Mouse (Mus musculus): Measurements from ENCODE around the gene Btbd2. TPM values are rescaled to one million over a fixed set of nuclear protein-coding genes. Genes with fewer than 3 reads are reported as not detected.

The Btbd2 gene
- polyA plus RNA-seq, 1 experiment from 2014 or later: 41.7 TPM

DNA sequence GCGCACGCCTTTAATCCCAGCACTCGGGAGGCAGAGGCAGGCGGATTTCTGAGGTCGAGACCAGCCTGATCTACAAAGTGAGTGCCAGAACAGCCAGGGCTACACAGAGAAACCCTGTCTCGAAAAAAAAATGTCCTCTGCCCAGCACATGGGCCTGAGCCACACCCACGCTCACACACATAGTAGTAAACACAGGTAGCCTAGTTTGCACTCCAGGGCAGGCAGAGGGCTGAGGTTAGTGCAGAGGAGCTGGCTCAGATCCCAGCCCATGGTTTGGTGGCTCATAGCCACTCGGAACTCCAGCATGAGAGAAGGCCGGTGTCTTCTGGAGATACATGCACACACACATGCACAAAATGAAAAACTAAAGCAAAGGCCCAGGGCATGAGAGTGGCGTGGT, 9.9 kb downstream of the Btbd2 start:
- H3K4me3 ChIP-seq (ENCODE audit: low read length): no peak overlapping the region
- H3K27me3 ChIP-seq (ENCODE audit: control insufficient read depth, insufficient read depth, low read length): no peaks in the 10 kb centered on the region
- no peaks in the 10 kb centered on the region for H3K4me1 ChIP-seq (ENCODE audit: control insufficient read depth, insufficient read depth, low read length)
- no peak overlapping the region for H3K27ac ChIP-seq (ENCODE audit: low read length)
- H3K4me2 ChIP-seq (ENCODE audit: low read depth, low read length): no peak overlapping the region
- no peak overlapping the region for H3K9ac ChIP-seq (ENCODE audit: low read length)
- 92% methylated on average over 10 of the region's 10 CpGs for WGBS
- ATAC-seq (replicated peaks; ENCODE audit: extremely low read depth, insufficient read depth, low FRiP score): no peak
- H3K36me3 ChIP-seq (ENCODE audit: control insufficient read depth, insufficient read depth): peaks cover 51% of the 10 kb centered on the region
- H3K9me3 ChIP-seq (replicated peaks; ENCODE audit: control insufficient read depth, low read length): no peaks in the 10 kb centered on the region

DNA sequence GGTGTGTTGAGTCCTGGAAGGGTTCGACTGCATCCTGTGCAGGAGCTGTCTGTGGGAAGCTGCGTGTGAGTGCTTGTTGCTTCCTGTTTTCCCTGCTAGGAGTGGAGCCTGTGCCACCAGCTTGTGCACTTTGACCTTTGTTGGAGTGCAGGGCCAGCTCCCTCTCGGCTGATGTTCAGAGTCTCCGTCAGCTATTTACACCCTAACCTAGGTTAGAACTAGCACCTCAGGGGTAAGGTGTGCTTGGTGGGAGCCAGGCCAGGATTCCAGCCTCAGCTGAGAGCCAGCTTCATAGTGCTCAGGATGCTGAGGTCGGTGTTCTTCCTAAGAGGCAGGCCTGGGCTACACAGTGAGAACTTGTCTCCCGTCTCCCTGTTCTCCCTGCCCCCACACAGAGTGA, 21.5 kb downstream of the Btbd2 start:
- no peak overlapping the region for H3K27ac ChIP-seq (ENCODE audit: low read length)
- H3K4me3 ChIP-seq (ENCODE audit: low read length): no peak overlapping the region
- H3K9me3 ChIP-seq (replicated peaks; ENCODE audit: control insufficient read depth, low read length): no peaks in the 10 kb centered on the region
- H3K36me3 ChIP-seq (ENCODE audit: control insufficient read depth, insufficient read depth): peaks cover 49% of the 10 kb centered on the region
- no peaks in the 10 kb centered on the region for H3K27me3 ChIP-seq (ENCODE audit: control insufficient read depth, insufficient read depth, low read length)
- H3K4me2 ChIP-seq (ENCODE audit: low read depth, low read length): no peak overlapping the region
- no peak overlapping the region for H3K9ac ChIP-seq (ENCODE audit: low read length)
- 79% methylated on average over 6 of the region's 6 CpGs for WGBS
- no peak for ATAC-seq (replicated peaks; ENCODE audit: extremely low read depth, insufficient read depth, low FRiP score)
- H3K4me1 ChIP-seq (ENCODE audit: control insufficient read depth, insufficient read depth, low read length): no peaks in the 10 kb centered on the region

GRCm38 (mm10) chr10:80628925-80629324, 27.9 kb downstream of the Btbd2 start:
- no peaks in the 10 kb centered on the region for H3K27me3 ChIP-seq (ENCODE audit: control insufficient read depth, insufficient read depth, low read length)
- no peak for ATAC-seq (replicated peaks; ENCODE audit: extremely low read depth, insufficient read depth, low FRiP score)
- H3K9ac ChIP-seq (ENCODE audit: low read length): no peak overlapping the region
- no peak overlapping the region for H3K4me2 ChIP-seq (ENCODE audit: low read depth, low read length)
- WGBS: 64% methylated on average over 9 of the region's 9 CpGs
- 0 out of 2 replicates have a peak, but pooled peaks cover 2% of the 10 kb centered on the region for H3K36me3 ChIP-seq (ENCODE audit: control insufficient read depth, insufficient read depth)
- H3K27ac ChIP-seq (ENCODE audit: low read length): no peak overlapping the region
- no peaks in the 10 kb centered on the region for H3K9me3 ChIP-seq (replicated peaks; ENCODE audit: control insufficient read depth, low read length)
- peaks cover 38% of the 10 kb centered on the region for H3K4me1 ChIP-seq (ENCODE audit: control insufficient read depth, insufficient read depth, low read length)
- no peak overlapping the region for H3K4me3 ChIP-seq (ENCODE audit: low read length)

DNA sequence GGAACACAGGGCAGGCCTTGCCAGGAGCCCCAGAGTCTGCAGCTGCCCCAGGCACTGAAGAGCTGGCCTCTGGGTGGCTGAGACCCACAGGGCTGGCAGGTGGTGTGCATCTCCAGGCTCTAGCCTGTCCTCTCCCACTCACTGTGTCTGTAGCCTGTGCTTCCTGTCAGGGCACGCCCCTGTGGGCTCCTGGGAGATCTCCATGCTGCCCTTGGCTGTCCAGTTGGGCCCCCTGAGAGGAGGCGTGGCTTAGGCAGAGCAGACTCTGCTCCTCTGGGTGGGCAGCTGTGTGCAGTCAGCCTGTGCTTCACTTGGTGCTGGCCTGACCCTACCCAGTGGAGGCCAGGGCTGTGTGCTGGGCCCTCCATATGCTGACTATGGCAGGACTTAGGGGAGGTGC, 29.2 kb downstream of the Btbd2 start:
- H3K27me3 ChIP-seq (ENCODE audit: control insufficient read depth, insufficient read depth, low read length): no peaks in the 10 kb centered on the region
- H3K9ac ChIP-seq (ENCODE audit: low read length): peak overlapping the region; percentile 26; the same call in 1 of the 2 replicates
- no peak overlapping the region for H3K4me3 ChIP-seq (ENCODE audit: low read length)
- no peaks in the 10 kb centered on the region for H3K9me3 ChIP-seq (replicated peaks; ENCODE audit: control insufficient read depth, low read length)
- H3K27ac ChIP-seq (ENCODE audit: low read length): peak overlapping the region; percentile 16; the same call in 1 of the 2 replicates
- H3K36me3 ChIP-seq (ENCODE audit: control insufficient read depth, insufficient read depth): 0 out of 2 replicates have a peak, but pooled peaks cover 2% of the 10 kb centered on the region
- WGBS: 18% methylated on average over 2 of the region's 2 CpGs
- no peak overlapping the region for H3K4me2 ChIP-seq (ENCODE audit: low read depth, low read length)
- H3K4me1 ChIP-seq (ENCODE audit: control insufficient read depth, insufficient read depth, low read length): peaks cover 45% of the 10 kb centered on the region
- ATAC-seq (replicated peaks; ENCODE audit: extremely low read depth, insufficient read depth, low FRiP score): 0 out of 2 replicates have a peak, but pooled peaks have one; percentile 18

DNA sequence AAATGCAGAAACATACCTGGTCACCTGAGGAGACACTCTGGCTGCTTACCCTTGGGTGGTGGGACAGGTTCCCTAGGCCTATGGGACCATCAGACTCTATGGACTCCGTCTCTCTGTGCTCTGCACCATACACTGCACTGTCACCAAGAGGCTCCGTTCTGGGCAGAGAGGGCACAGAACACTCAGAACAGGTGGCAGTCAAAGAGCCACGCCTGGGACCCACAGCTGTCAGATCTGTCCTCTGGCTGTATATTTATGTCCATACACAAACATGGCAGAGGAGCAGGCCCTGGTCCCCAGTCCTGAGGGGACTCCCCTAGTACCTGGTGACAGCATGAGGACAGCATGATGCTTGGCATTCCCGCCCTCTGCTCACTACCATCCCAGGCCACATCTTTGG, 31.1 kb downstream of the Btbd2 start:
- no peak overlapping the region for H3K4me3 ChIP-seq (ENCODE audit: low read length)
- no peaks in the 10 kb centered on the region for H3K9me3 ChIP-seq (replicated peaks; ENCODE audit: control insufficient read depth, low read length)
- WGBS: 84% methylated on average over 4 of the region's 4 CpGs
- no peak overlapping the region for H3K27ac ChIP-seq (ENCODE audit: low read length)
- H3K27me3 ChIP-seq (ENCODE audit: control insufficient read depth, insufficient read depth, low read length): no peaks in the 10 kb centered on the region
- H3K9ac ChIP-seq (ENCODE audit: low read length): no peak overlapping the region
- ATAC-seq (replicated peaks; ENCODE audit: extremely low read depth, insufficient read depth, low FRiP score): no peak
- peaks cover 50% of the 10 kb centered on the region for H3K4me1 ChIP-seq (ENCODE audit: control insufficient read depth, insufficient read depth, low read length)
- H3K36me3 ChIP-seq (ENCODE audit: control insufficient read depth, insufficient read depth): 0 out of 2 replicates have a peak, but pooled peaks cover 2% of the 10 kb centered on the region
- no peak overlapping the region for H3K4me2 ChIP-seq (ENCODE audit: low read depth, low read length)

DNA sequence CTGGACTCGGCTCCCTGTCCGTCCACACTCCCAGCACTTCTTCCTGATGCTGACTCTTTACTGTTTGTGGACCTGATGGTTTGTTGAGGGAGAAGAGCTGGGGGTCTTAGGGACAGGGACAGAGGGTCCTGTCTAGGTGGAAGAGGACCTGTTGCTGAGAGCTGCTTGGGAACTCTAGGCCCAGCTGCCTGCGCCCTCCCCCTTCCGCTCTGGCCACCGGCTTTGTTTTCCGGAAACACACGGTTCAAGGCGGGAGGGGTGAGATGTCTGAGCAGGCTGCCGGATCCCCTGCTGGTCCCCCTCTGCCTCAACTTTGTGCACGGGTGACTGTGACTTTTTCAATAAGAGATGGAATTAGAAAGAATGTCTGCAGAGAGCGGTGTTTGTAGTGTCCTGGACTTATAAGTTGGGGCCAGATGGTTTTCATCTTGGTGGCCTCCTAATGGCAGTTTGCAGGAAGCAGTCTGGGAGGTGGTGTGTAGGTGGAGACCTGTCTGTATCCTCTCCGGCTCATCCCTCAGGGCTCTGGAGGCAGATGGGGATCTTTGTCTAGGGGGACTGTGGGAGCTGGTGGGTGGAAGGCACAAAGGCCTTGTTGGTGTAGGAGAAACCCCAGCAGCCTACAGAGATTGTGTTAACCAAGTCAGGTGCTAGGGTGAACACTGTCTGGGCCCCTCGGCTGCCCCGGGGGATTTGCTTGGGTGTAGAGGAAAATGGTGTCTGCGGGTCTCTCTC, 33.2 kb downstream of the Btbd2 start:
- ATAC-seq (replicated peaks; ENCODE audit: extremely low read depth, insufficient read depth, low FRiP score): no peak
- 14% methylated on average over 15 of the region's 15 CpGs for WGBS
- Histone ChIP-seq H3K9ac (ENCODE audit: low read length) (peak overlapping the region; percentile 95), H3K4me3 (ENCODE audit: low read length) (peak overlapping the region; percentile 90), H3K36me3 (ENCODE audit: control insufficient read depth, insufficient read depth) (no peaks in the 10 kb centered on the region), H3K27ac (ENCODE audit: low read length) (peak overlapping the region; percentile 92), H3K4me1 (ENCODE audit: control insufficient read depth, insufficient read depth, low read length) (peaks cover 34% of the 10 kb centered on the region), H3K4me2 (ENCODE audit: low read depth, low read length) (peak overlapping the region; percentile 98), H3K27me3 (ENCODE audit: control insufficient read depth, insufficient read depth, low read length) (no peaks in the 10 kb centered on the region), H3K9me3 (replicated peaks; ENCODE audit: control insufficient read depth, low read length) (no peaks in the 10 kb centered on the region)

- Histone ChIP-seq H3K4me1 (ENCODE audit: control insufficient read depth, insufficient read depth, low read length) (peaks cover 35% of the 10 kb centered on the region), H3K36me3 (ENCODE audit: control insufficient read depth, insufficient read depth) (no peaks in the 10 kb centered on the region), H3K4me2 (ENCODE audit: low read depth, low read length) (peak within 1 kb of the TSS; percentile 98), H3K27ac (ENCODE audit: low read length) (peak within 1 kb of the TSS; percentile 95), H3K4me3 (ENCODE audit: low read length) (peak within 1 kb of the TSS; percentile 90), H3K9me3 (replicated peaks; ENCODE audit: control insufficient read depth, low read length) (no peaks in the 10 kb centered on the region), H3K9ac (ENCODE audit: low read length) (peak within 1 kb of the TSS; percentile 95), H3K27me3 (ENCODE audit: control insufficient read depth, insufficient read depth, low read length) (no peaks in the 10 kb centered on the region)
- under 1% methylated on average over 78 of the region's 85 CpGs for WGBS
- peak; percentile 26 for ATAC-seq (replicated peaks; ENCODE audit: extremely low read depth, insufficient read depth, low FRiP score)
Measured at GRCm38 (mm10) chr10:80622661-80623456, 34.0 kb downstream of the Btbd2 start, which contains the start of gene Csnk1g2. Gene Csnk1g2 (plus strand): TSS chr10:80622838.

DNA sequence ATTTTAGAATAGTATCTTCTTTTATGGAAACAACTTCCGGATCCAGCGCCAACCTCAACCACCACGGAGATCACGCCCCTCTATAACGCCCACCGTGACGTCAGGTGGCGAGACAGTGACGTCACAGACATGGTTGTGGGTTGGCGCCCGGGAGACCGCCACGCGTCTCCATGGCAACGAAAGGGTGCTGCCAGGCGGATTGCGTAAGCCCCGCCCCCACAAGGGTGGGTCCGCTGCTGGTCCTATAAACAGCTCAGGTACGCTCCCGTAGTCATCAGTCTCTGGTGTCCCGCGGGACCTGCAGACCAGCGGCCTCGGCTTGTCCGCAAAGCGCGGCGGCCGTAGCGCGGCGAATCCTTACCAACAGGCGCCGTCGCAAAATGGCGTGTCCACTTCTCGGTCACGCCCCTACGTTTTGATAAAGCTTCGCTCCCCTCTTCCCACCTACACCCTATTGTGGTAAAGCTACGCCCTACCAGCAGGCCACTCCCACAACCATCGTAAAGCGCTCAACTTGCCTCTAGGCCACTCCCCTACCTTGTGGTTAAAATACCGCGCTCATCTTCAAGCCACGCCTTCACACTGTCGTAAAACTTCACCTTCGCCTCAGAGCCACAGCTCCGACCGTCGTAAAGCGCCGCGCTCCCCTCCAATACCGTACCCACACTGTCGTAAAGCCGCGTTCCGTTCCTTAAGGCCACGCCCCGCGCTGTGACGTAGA, 34.8 kb downstream of the Btbd2 start:
- under 1% methylated on average over 64 of the region's 64 CpGs for WGBS
- Histone ChIP-seq H3K4me2 (ENCODE audit: low read depth, low read length) (peak overlapping the region; percentile 71), H3K27me3 (ENCODE audit: control insufficient read depth, insufficient read depth, low read length) (no peaks in the 10 kb centered on the region), H3K27ac (ENCODE audit: low read length) (peak overlapping the region; percentile 95), H3K4me3 (ENCODE audit: low read length) (peak overlapping the region; percentile 90), H3K9ac (ENCODE audit: low read length) (peak overlapping the region; percentile 62), H3K36me3 (ENCODE audit: control insufficient read depth, insufficient read depth) (no peaks in the 10 kb centered on the region), H3K4me1 (ENCODE audit: control insufficient read depth, insufficient read depth, low read length) (peaks cover 28% of the 10 kb centered on the region), H3K9me3 (replicated peaks; ENCODE audit: control insufficient read depth, low read length) (no peaks in the 10 kb centered on the region)
- ATAC-seq (replicated peaks; ENCODE audit: extremely low read depth, insufficient read depth, low FRiP score): peak; percentile 95

Data from heart, embryonic 16.5 days (tissue).